Mouse (Mus musculus) olfactory bulb, adult 2 months (tissue): ENCODE measurements around the gene Dazl.

Experiments used
- CTCF ChIP-seq: fragments of 200-500 bp; IDR thresholded peaks from 2 replicates; pipeline ENCODE4 v1.5.1; 2012; ENCODE audit warnings: low read depth, mild to moderate bottlenecking, low read length, moderate library complexity; ENCODE audit not compliant: insufficient read depth
- POLR2A ChIP-seq: fragments of 200-500 bp; IDR thresholded peaks from 2 replicates; pipeline ENCODE4 v1.6.1; 2012; ENCODE audit warnings: mild to moderate bottlenecking, low read depth, low read length, moderate library complexity; ENCODE audit not compliant: insufficient read depth

- TF ChIP-seq CTCF, result no peak
- no peak for TF ChIP-seq POLR2A
Measured at GRCm38 (mm10) chr17:50294726-50295125, 1.3 kb upstream of the Dazl start.
